17 mouse cellular contexts compared by ENCODE assay signal in genomic region chr8:120297000-120297399, GRCm38 (mm10).
A peak's percentile ranks its signal among the peaks of the same experiment; 100 is the strongest.
DNase-seq lines count a peak whose midpoint lies in the region; ATAC-seq lines count a peak whose summit lies in the region.
"Had no signal": no experiment of that assay in that cellular context is flagged by ENCODE, and none has a peak within 500 bp of the region (broad histone marks: within the 10 kb centered on the region; RNA-seq: fewer than 3 reads in every experiment).

No protein-coding gene starts in this region.

- no peaks in the 10 kb centered on the region for H3K36me3 ChIP-seq in heart, embryonic 12.5 days
- H3K36me3 ChIP-seq in midbrain, embryonic 10.5 days = no peaks in the 10 kb centered on the region
- no peaks in the 10 kb centered on the region for H3K36me3 ChIP-seq in midbrain, embryonic 16.5 days (ENCODE audit: control insufficient read depth, insufficient read depth, low read length)
- no peaks in the 10 kb centered on the region; the same call in 1 of the 2 replicates for H3K36me3 ChIP-seq in limb, embryonic 11.5 days (ENCODE audit: control insufficient read depth, insufficient read depth, low read length)
- H3K36me3 ChIP-seq in neural tube, embryonic 14.5 days (ENCODE audit: control insufficient read depth, insufficient read depth, low read length) = no peaks in the 10 kb centered on the region
- H3K36me3 ChIP-seq: embryonic facial prominence, embryonic 15.5 days; heart, embryonic 15.5 days; liver, embryonic 15.5 days had no signal

- H3K27me3 ChIP-seq in heart, embryonic 12.5 days (replicated peaks) = no peaks in the 10 kb centered on the region
- H3K27me3 ChIP-seq in midbrain, embryonic 10.5 days (ENCODE audit: low read depth, poor library complexity, severe bottlenecking) = peaks cover 33% of the 10 kb centered on the region
- H3K27me3 ChIP-seq in midbrain, embryonic 16.5 days (ENCODE audit: control insufficient read depth, insufficient read depth, low read depth, low read length) = no peaks in the 10 kb centered on the region
- H3K27me3 ChIP-seq in limb, embryonic 11.5 days (ENCODE audit: control insufficient read depth, insufficient read depth, low read length) = no peaks in the 10 kb centered on the region
- H3K27me3 ChIP-seq in neural tube, embryonic 14.5 days (ENCODE audit: control insufficient read depth, insufficient read depth, low read length) = no peaks in the 10 kb centered on the region
- H3K27me3 ChIP-seq: embryonic facial prominence, embryonic 15.5 days; heart, embryonic 15.5 days; liver, embryonic 15.5 days; Patski had no signal

- no peak overlapping the region for H3K27ac ChIP-seq in heart, embryonic 12.5 days (ENCODE audit: poor library complexity, severe bottlenecking)
- H3K27ac ChIP-seq in midbrain, embryonic 10.5 days (replicated peaks) = peak overlapping the region; percentile 89
- no peak overlapping the region for H3K27ac ChIP-seq in midbrain, embryonic 16.5 days (ENCODE audit: low read length)
- H3K27ac ChIP-seq in limb, embryonic 11.5 days (replicated peaks; ENCODE audit: low read depth, low read length) = peak overlapping the region; percentile 10; the same call in 1 of the 2 replicates
- peak overlapping the region; percentile 39 for H3K27ac ChIP-seq in neural tube, embryonic 14.5 days (ENCODE audit: low read depth, low read length)
- H3K27ac ChIP-seq: embryonic facial prominence, embryonic 15.5 days; heart, embryonic 15.5 days had no signal

- 0 out of 2 replicates have a peak overlapping the region, but pooled peaks have one; percentile 36 for H3K9ac ChIP-seq in heart, embryonic 12.5 days
- no peak overlapping the region for H3K9ac ChIP-seq in midbrain, embryonic 16.5 days (ENCODE audit: low read depth, low read length)
- no peak overlapping the region for H3K9ac ChIP-seq in limb, embryonic 11.5 days (ENCODE audit: low read length)
- H3K9ac ChIP-seq in neural tube, embryonic 14.5 days (replicated peaks; ENCODE audit: low read depth, low read length) = no peak overlapping the region
- H3K9ac ChIP-seq: embryonic facial prominence, embryonic 15.5 days; heart, embryonic 15.5 days; liver, embryonic 15.5 days had no signal

- peaks cover 82% of the 10 kb centered on the region for H3K4me1 ChIP-seq in heart, embryonic 12.5 days (replicated peaks)
- peaks cover 91% of the 10 kb centered on the region for H3K4me1 ChIP-seq in midbrain, embryonic 10.5 days
- H3K4me1 ChIP-seq in midbrain, embryonic 16.5 days (ENCODE audit: control insufficient read depth, insufficient read depth, low read length) = peaks cover 66% of the 10 kb centered on the region
- H3K4me1 ChIP-seq in limb, embryonic 11.5 days (ENCODE audit: control insufficient read depth, insufficient read depth, low read length) = peaks cover 86% of the 10 kb centered on the region
- H3K4me1 ChIP-seq in neural tube, embryonic 14.5 days (ENCODE audit: control insufficient read depth, insufficient read depth, low read length) = peaks cover 73% of the 10 kb centered on the region

- WGBS in heart, embryonic 12.5 days = 36% methylated on average over 5 of the region's 5 CpGs
- 33% methylated on average over 5 of the region's 5 CpGs for WGBS in midbrain, embryonic 10.5 days
- WGBS in midbrain, embryonic 16.5 days = 40% methylated on average over 5 of the region's 5 CpGs
- 22% methylated on average over 5 of the region's 5 CpGs for WGBS in limb, embryonic 11.5 days
- WGBS in neural tube, embryonic 14.5 days = 7% methylated on average over 5 of the region's 5 CpGs

- DNase-seq in heart, postnatal 4 days = no peak
- no peak for DNase-seq in midbrain, embryonic 10.5 days (ENCODE audit: low spot score)
- DNase-seq in limb, embryonic 11.5 days (ENCODE audit: low spot score) = no peak
- no peak for DNase-seq in layer of hippocampus, adult 9-10 months (ENCODE audit: low spot score)
- DNase-seq: adrenal gland, postnatal 25 days; cerebellum, adult 11 months; kidney, adult 2 months had no signal

- no peak overlapping the region for H3K4me3 ChIP-seq in heart, embryonic 12.5 days
- H3K4me3 ChIP-seq in midbrain, embryonic 10.5 days = no peak overlapping the region
- H3K4me3 ChIP-seq in midbrain, embryonic 16.5 days (ENCODE audit: low read depth, low read length) = no peak overlapping the region
- no peak overlapping the region for H3K4me3 ChIP-seq in limb, embryonic 11.5 days (ENCODE audit: low read depth, low read length)
- H3K4me3 ChIP-seq in neural tube, embryonic 14.5 days (ENCODE audit: low read depth, low read length) = no peak overlapping the region
- H3K4me3 ChIP-seq: embryonic facial prominence, embryonic 15.5 days; heart, embryonic 15.5 days; liver, embryonic 15.5 days; megakaryocyte, embryonic 14.5 days had no signal

- ATAC-seq in heart, embryonic 12.5 days (ENCODE audit: insufficient number of reproducible peaks, low FRiP score) = no peak
- no peak for ATAC-seq in midbrain, embryonic 16.5 days
- no peak for ATAC-seq in limb, embryonic 11.5 days (ENCODE audit: insufficient number of reproducible peaks, low FRiP score, low TSS enrichment, low read depth)
- peak; percentile 48; the same call in 1 of the 2 replicates for ATAC-seq in neural tube, embryonic 14.5 days (ENCODE audit: low read depth)
- ATAC-seq in frontal cortex, adult (ENCODE audit: low TSS enrichment) = no peak
- ATAC-seq: CD4-positive, CD25-positive, alpha-beta regulatory T cell, adult 4 months; Patski had no signal

- no peaks in the 10 kb centered on the region for H3K9me3 ChIP-seq in heart, embryonic 12.5 days (replicated peaks)
- no peaks in the 10 kb centered on the region for H3K9me3 ChIP-seq in midbrain, embryonic 10.5 days (replicated peaks)
- no peaks in the 10 kb centered on the region for H3K9me3 ChIP-seq in midbrain, embryonic 16.5 days (replicated peaks; ENCODE audit: control insufficient read depth, low read length, poor library complexity, severe bottlenecking)
- no peaks in the 10 kb centered on the region for H3K9me3 ChIP-seq in limb, embryonic 11.5 days (ENCODE audit: control insufficient read depth, low read length)
- H3K9me3 ChIP-seq in neural tube, embryonic 14.5 days (ENCODE audit: control insufficient read depth, low read length) = no peaks in the 10 kb centered on the region
- H3K9me3 ChIP-seq: embryonic facial prominence, embryonic 15.5 days; heart, embryonic 15.5 days; liver, embryonic 15.5 days; megakaryocyte, embryonic 14.5 days had no signal

- no peak overlapping the region for H3K4me2 ChIP-seq in heart, embryonic 12.5 days
- H3K4me2 ChIP-seq in midbrain, embryonic 16.5 days (ENCODE audit: low read length) = no peak overlapping the region
- no peak overlapping the region for H3K4me2 ChIP-seq in limb, embryonic 11.5 days (ENCODE audit: low read depth, severe bottlenecking)
- no peak overlapping the region for H3K4me2 ChIP-seq in neural tube, embryonic 14.5 days (ENCODE audit: low read depth, low read length)
- H3K4me2 ChIP-seq: embryonic facial prominence, embryonic 15.5 days; heart, embryonic 15.5 days; liver, embryonic 15.5 days had no signal

Comparison
In these comparisons a context has a peak if more than half of its experiments do, and no peak if none do; other contexts are left out.
1. H3K27ac ChIP-seq: peak in midbrain, embryonic 10.5 days (single experiment), limb, embryonic 11.5 days (single experiment) and neural tube, embryonic 14.5 days (single experiment); none in heart, embryonic 12.5 days (single experiment) and midbrain, embryonic 16.5 days (single experiment).